Mouse (Mus musculus) liver, embryonic 15.5 days (tissue): ENCODE results near the gene Lhpp. TPM values are rescaled to one million over a fixed set of nuclear protein-coding genes. Genes with fewer than 3 reads are reported as not detected.
A peak's percentile ranks its signal among the peaks of the same experiment; 100 is the strongest.

Source experiments
- ATAC-seq: fragments of 200-750 bp; cut with Nextera tagmentation; 2 replicates; pipeline ENCODE4 v1.8.0; 2017; ENCODE audit warnings: moderate number of reproducible peaks, mild to moderate bottlenecking, moderate library complexity; ENCODE audit not compliant: insufficient read depth
- H3K27ac ChIP-seq: fragments of 300-500 bp; sonication (generic); replicated peaks from 2 replicates; pipeline ENCODE4 v1.5.1; 2015; ENCODE audit warnings: mild to moderate bottlenecking, inconsistent platforms
- H3K27me3 ChIP-seq: fragments of 300-500 bp; sonication (generic); 2 replicates; pipeline ENCODE4 v1.6.1; 2015; ENCODE audit warnings: mild to moderate bottlenecking, inconsistent platforms
- H3K36me3 ChIP-seq: fragments of 300-500 bp; sonication (generic); replicated peaks from 2 replicates; pipeline ENCODE4 v1.6.1; 2015; ENCODE audit warnings: moderate library complexity, mild to moderate bottlenecking, inconsistent platforms
- H3K4me1 ChIP-seq: fragments of 300-500 bp; sonication (generic); replicated peaks from 2 replicates; pipeline ENCODE4 v1.6.1; 2015; ENCODE audit warnings: inconsistent platforms
- H3K4me2 ChIP-seq: fragments of 300-500 bp; sonication (generic); 2 replicates; pipeline ENCODE4 v1.6.1; 2015; ENCODE audit warnings: moderate library complexity, mild to moderate bottlenecking, inconsistent platforms
- H3K4me3 ChIP-seq: fragments of 300-500 bp; sonication (generic); replicated peaks from 2 replicates; pipeline ENCODE4 v1.5.1; 2015; ENCODE audit warnings: mild to moderate bottlenecking, inconsistent platforms
- H3K9ac ChIP-seq: fragments of 300-500 bp; sonication (generic); 2 replicates; pipeline ENCODE4 v1.6.1; 2015; ENCODE audit warnings: moderate library complexity, mild to moderate bottlenecking, inconsistent platforms
- H3K9me3 ChIP-seq: fragments of 300-500 bp; sonication (generic); replicated peaks from 2 replicates; pipeline ENCODE4 v1.6.1; 2016; ENCODE audit warnings: inconsistent platforms
- WGBS: fragments of 180-500 bp; shearing (Covaris S2); methylation state at CpG from one replicate; pipeline ENCODE4 v1.1.7; 2015; ENCODE audit warnings: mixed read lengths; ENCODE audit not compliant: insufficient replicate concordance; 5-methylcytosine and 5-hydroxymethylcytosine counted together
- polyA plus RNA-seq: library from polyadenylated mRNA; unstranded; fragments of >200 nt; fragmentation: Nextera tagmentation; extraction: Ambion mirVana; gene quantifications from 2 replicates; pipeline ENCODE4 v1.2.1, GENCODE M21; 2015

Lhpp gene
- polyA plus RNA-seq, 1 experiment from 2014 or later = 4.8 TPM

GRCm38 (mm10) chr7:132668604-132669003 is 58.2 kb downstream of the Lhpp start:
- Histone ChIP-seq H3K27me3 (no peaks in the 10 kb centered on the region), H3K9ac (no peak overlapping the region), H3K4me2 (no peak overlapping the region), H3K4me3 (no peak overlapping the region), H3K36me3 (no peaks in the 10 kb centered on the region), H3K27ac (no peak overlapping the region), H3K4me1 (peaks cover 22% of the 10 kb centered on the region), H3K9me3 (no peaks in the 10 kb centered on the region)
- ATAC-seq = no peak
- 54% methylated on average over 2 of the region's 2 CpGs for WGBS

GRCm38 (mm10) chr7:132669999-132670862 is 59.8 kb downstream of the Lhpp start:
- no peaks in the 10 kb centered on the region for H3K9me3 ChIP-seq
- no peak overlapping the region for H3K4me3 ChIP-seq
- peaks cover 13% of the 10 kb centered on the region; the same call in 1 of the 2 replicates for H3K4me1 ChIP-seq
- no peak for ATAC-seq
- no peaks in the 10 kb centered on the region for H3K36me3 ChIP-seq
- H3K27me3 ChIP-seq = no peaks in the 10 kb centered on the region
- H3K4me2 ChIP-seq = no peak overlapping the region
- H3K27ac ChIP-seq = no peak overlapping the region
- WGBS = 73% methylated on average over 20 of the region's 20 CpGs
- H3K9ac ChIP-seq = no peak overlapping the region

- Histone ChIP-seq H3K4me2 (no peak overlapping the region), H3K27me3 (no peaks in the 10 kb centered on the region), H3K36me3 (no peaks in the 10 kb centered on the region), H3K9me3 (no peaks in the 10 kb centered on the region), H3K4me3 (no peak overlapping the region), H3K9ac (no peak overlapping the region), H3K4me1 (peaks cover 13% of the 10 kb centered on the region; the same call in 1 of the 2 replicates), H3K27ac (no peak overlapping the region)
- 0 out of 2 replicates have a peak, but pooled peaks have one; percentile 5 for ATAC-seq
- WGBS = 71% methylated on average over 3 of the region's 3 CpGs
Observed at GRCm38 (mm10) chr7:132670863-132671165, 60.4 kb downstream of the Lhpp start.

- peaks cover 13% of the 10 kb centered on the region; the same call in 1 of the 2 replicates for H3K4me1 ChIP-seq
- H3K4me2 ChIP-seq = no peak overlapping the region
- H3K9me3 ChIP-seq = no peaks in the 10 kb centered on the region
- H3K4me3 ChIP-seq = no peak overlapping the region
- H3K27ac ChIP-seq = no peak overlapping the region
- no peaks in the 10 kb centered on the region for H3K36me3 ChIP-seq
- ATAC-seq = 0 out of 2 replicates have a peak, but pooled peaks have one; percentile 37
- 33% methylated on average over 7 of the region's 7 CpGs for WGBS
- H3K27me3 ChIP-seq = no peaks in the 10 kb centered on the region
- H3K9ac ChIP-seq = no peak overlapping the region
Observed at GRCm38 (mm10) chr7:132672481-132672959, 62.1 kb downstream of the Lhpp start.

GRCm38 (mm10) chr7:132673931-132674755 is 63.7 kb downstream of the Lhpp start:
- WGBS = 66% methylated on average over 17 of the region's 17 CpGs
- no peak for ATAC-seq

GRCm38 (mm10) chr7:132675922-132676321 is 65.5 kb downstream of the Lhpp start:
- H3K27me3 ChIP-seq = no peaks in the 10 kb centered on the region
- no peak overlapping the region for H3K27ac ChIP-seq
- ATAC-seq = no peak
- no peak overlapping the region for H3K4me2 ChIP-seq
- no peaks in the 10 kb centered on the region for H3K9me3 ChIP-seq
- no peak overlapping the region for H3K9ac ChIP-seq
- H3K4me3 ChIP-seq = no peak overlapping the region
- 50% methylated on average over 2 of the region's 2 CpGs for WGBS
- H3K36me3 ChIP-seq = no peaks in the 10 kb centered on the region
- peaks cover 17% of the 10 kb centered on the region for H3K4me1 ChIP-seq

More at GRCm38 (mm10) chr7:132673931-132674755, 63.7 kb downstream of the Lhpp start:
- Histone ChIP-seq H3K4me2 (no peak overlapping the region), H3K4me3 (no peak overlapping the region), H3K4me1 (peaks cover 15% of the 10 kb centered on the region), H3K27me3 (no peaks in the 10 kb centered on the region), H3K9me3 (no peaks in the 10 kb centered on the region), H3K9ac (no peak overlapping the region), H3K27ac (no peak overlapping the region), H3K36me3 (no peaks in the 10 kb centered on the region)

GRCm38 (mm10) chr7:132679117-132679516 is 68.7 kb downstream of the Lhpp start:
- Histone ChIP-seq H3K4me2 (no peak overlapping the region), H3K36me3 (no peaks in the 10 kb centered on the region), H3K9me3 (no peaks in the 10 kb centered on the region), H3K4me3 (no peak overlapping the region), H3K4me1 (peaks cover 9% of the 10 kb centered on the region; the same call in 1 of the 2 replicates), H3K27ac (no peak overlapping the region), H3K9ac (no peak overlapping the region), H3K27me3 (no peaks in the 10 kb centered on the region)
- no peak for ATAC-seq
- 39% methylated on average over 4 of the region's 4 CpGs for WGBS

GRCm38 (mm10) chr7:132679549-132679948 is 69.1 kb downstream of the Lhpp start:
- H3K9me3 ChIP-seq = no peaks in the 10 kb centered on the region
- H3K4me2 ChIP-seq = no peak overlapping the region
- WGBS = 29% methylated on average over 6 of the region's 6 CpGs
- no peak overlapping the region for H3K9ac ChIP-seq
- no peak for ATAC-seq
- no peak overlapping the region for H3K4me3 ChIP-seq
- no peaks in the 10 kb centered on the region for H3K27me3 ChIP-seq
- H3K4me1 ChIP-seq = peaks cover 9% of the 10 kb centered on the region; the same call in 1 of the 2 replicates
- H3K36me3 ChIP-seq = no peaks in the 10 kb centered on the region
- H3K27ac ChIP-seq = no peak overlapping the region

GRCm38 (mm10) chr7:132681296-132681695 is 70.9 kb downstream of the Lhpp start:
- peaks cover 13% of the 10 kb centered on the region; the same call in 1 of the 2 replicates for H3K4me1 ChIP-seq
- no peak for ATAC-seq
- no peaks in the 10 kb centered on the region for H3K9me3 ChIP-seq
- 78% methylated on average over 11 of the region's 11 CpGs for WGBS
- H3K27ac ChIP-seq = no peak overlapping the region
- no peaks in the 10 kb centered on the region for H3K27me3 ChIP-seq
- no peak overlapping the region for H3K9ac ChIP-seq
- H3K4me3 ChIP-seq = no peak overlapping the region
- no peaks in the 10 kb centered on the region for H3K36me3 ChIP-seq
- no peak overlapping the region for H3K4me2 ChIP-seq

GRCm38 (mm10) chr7:132681831-132682230 is 71.4 kb downstream of the Lhpp start:
- H3K27me3 ChIP-seq = no peaks in the 10 kb centered on the region
- H3K4me1 ChIP-seq = peaks cover 18% of the 10 kb centered on the region
- H3K9me3 ChIP-seq = no peaks in the 10 kb centered on the region
- no peak overlapping the region for H3K4me2 ChIP-seq
- H3K9ac ChIP-seq = no peak overlapping the region
- H3K4me3 ChIP-seq = no peak overlapping the region
- no peaks in the 10 kb centered on the region for H3K36me3 ChIP-seq
- 80% methylated on average over 1 of the region's 1 CpGs for WGBS
- H3K27ac ChIP-seq = no peak overlapping the region
- ATAC-seq = no peak

GRCm38 (mm10) chr7:132682336-132682735 is 71.9 kb downstream of the Lhpp start:
- no peaks in the 10 kb centered on the region for H3K27me3 ChIP-seq
- H3K9ac ChIP-seq = no peak overlapping the region
- H3K27ac ChIP-seq = no peak overlapping the region
- H3K4me3 ChIP-seq = no peak overlapping the region
- no peak for ATAC-seq
- H3K4me2 ChIP-seq = no peak overlapping the region
- H3K9me3 ChIP-seq = no peaks in the 10 kb centered on the region
- H3K36me3 ChIP-seq = no peaks in the 10 kb centered on the region
- H3K4me1 ChIP-seq = peaks cover 23% of the 10 kb centered on the region
- 63% methylated on average over 3 of the region's 3 CpGs for WGBS
